Mouse (Mus musculus) megakaryocyte, embryonic 14.5 days (primary cell): ENCODE measurements around the gene Eif5b.

Source experiments
- FLI1 ChIP-seq: IDR thresholded peaks from 2 replicates; pipeline ENCODE4 v1.6.1; 2012; ENCODE audit warnings: low read length, inconsistent platforms, mixed read lengths
- GATA1 ChIP-seq: IDR thresholded peaks from 3 replicates; pipeline ENCODE4 v1.6.1; 2012; ENCODE audit warnings: mixed read lengths, low read length, inconsistent platforms, borderline replicate concordance

- TF ChIP-seq GATA1, result no peak
- no peak for TF ChIP-seq FLI1
Observed at GRCm38 (mm10) chr1:38014551-38015203, 16.9 kb downstream of the Eif5b start.
